10 mouse cellular contexts compared by ENCODE assay signal in genomic region chr13:24604096-24604495, GRCm38 (mm10). TPM values are rescaled to one million over a fixed set of nuclear protein-coding genes. Genes with fewer than 3 reads are reported as not detected.
DNase-seq lines count a peak whose midpoint lies in the region; ATAC-seq and TF ChIP-seq lines count a peak whose summit lies in the region.
"Had no signal": no experiment of that assay in that cellular context is flagged by ENCODE, and none has a peak within 500 bp of the region (broad histone marks: within the 10 kb centered on the region; RNA-seq: fewer than 3 reads in every experiment).

No protein-coding gene starts in this region.

- no peaks in the 10 kb centered on the region for H3K27me3 ChIP-seq in kidney, embryonic 16.5 days (ENCODE audit: insufficient read depth, low read length)
- H3K27me3 ChIP-seq in hindbrain, postnatal 0 days (ENCODE audit: insufficient read depth, low read length) = no peaks in the 10 kb centered on the region
- H3K27me3 ChIP-seq: Patski had no signal

- no peaks in the 10 kb centered on the region for H3K9me3 ChIP-seq in kidney, embryonic 16.5 days (ENCODE audit: low read length)
- no peaks in the 10 kb centered on the region for H3K9me3 ChIP-seq in hindbrain, postnatal 0 days (ENCODE audit: low read length)

- no peak for TF ChIP-seq CTCF in hindbrain, postnatal 0 days (IDR thresholded peaks at IDR 0.05; ENCODE audit: low read depth)

- H3K4me2 ChIP-seq in kidney, embryonic 16.5 days (replicated peaks; ENCODE audit: low read depth, low read length) = peak overlapping the region; percentile 58; the same call in 1 of the 2 replicates
- no peak overlapping the region for H3K4me2 ChIP-seq in hindbrain, postnatal 0 days (ENCODE audit: low read depth, low read length)

- H3K27ac ChIP-seq in kidney, embryonic 16.5 days (ENCODE audit: low read length) = no peak overlapping the region
- H3K27ac ChIP-seq in hindbrain, postnatal 0 days = no peak overlapping the region

- H3K4me1 ChIP-seq in kidney, embryonic 16.5 days (ENCODE audit: insufficient read depth, low read length) = peaks cover 28% of the 10 kb centered on the region
- 0 out of 2 replicates have a peak, but pooled peaks cover 8% of the 10 kb centered on the region for H3K4me1 ChIP-seq in hindbrain, postnatal 0 days (ENCODE audit: insufficient read depth, low read length)

- no peaks in the 10 kb centered on the region for H3K36me3 ChIP-seq in kidney, embryonic 16.5 days (ENCODE audit: insufficient read depth, low read length)
- no peaks in the 10 kb centered on the region for H3K36me3 ChIP-seq in hindbrain, postnatal 0 days (ENCODE audit: insufficient read depth, low read length)

- ATAC-seq in kidney, embryonic 16.5 days (ENCODE audit: low FRiP score, low TSS enrichment) = peak; percentile 9; the same call in 1 of the 2 replicates
- ATAC-seq in hindbrain, postnatal 0 days = peak; percentile 1; the same call in 1 of the 2 replicates
- ATAC-seq: Patski had no signal

- peak; percentile 11 for DNase-seq in embryo, embryonic 10.5 days (ENCODE audit: low spot score)
- no peak for DNase-seq in embryo, embryonic 11 days
- no peak for DNase-seq in kidney, adult 9 months
- DNase-seq in R1 (ENCODE audit: low read depth, low spot score) = peak; percentile 28
- no peak for DNase-seq in hindbrain, postnatal 0 days (ENCODE audit: low spot score)
- no peak for DNase-seq in right cerebral cortex, postnatal 14 days
- DNase-seq in kidney, postnatal 14 days = no peak
- DNase-seq: gastrocnemius, postnatal 14 days had no signal

- no peak overlapping the region for H3K4me3 ChIP-seq in kidney, embryonic 16.5 days (ENCODE audit: low read length)
- H3K4me3 ChIP-seq in hindbrain, postnatal 0 days (ENCODE audit: low read length) = no peak overlapping the region

- 52% methylated on average over 2 of the region's 4 CpGs for WGBS in kidney, embryonic 16.5 days
- 39% methylated on average over 3 of the region's 4 CpGs for WGBS in hindbrain, postnatal 0 days

- H3K9ac ChIP-seq in kidney, embryonic 16.5 days (replicated peaks; ENCODE audit: low read length) = no peak overlapping the region
- H3K9ac ChIP-seq in hindbrain, postnatal 0 days (replicated peaks; ENCODE audit: low read length) = no peak overlapping the region

RNA-seq across cellular contexts. Expression of gene Ripor2, which starts 22.1 kb away (rescaled TPM):
- polyA plus RNA-seq in kidney, embryonic 16.5 days (2015; fragmentation: Nextera tagmentation; extraction: Ambion mirVana) = 2.1 and 2.7 TPM in 2 replicates
- 32.9 and 34.8 TPM in 2 replicates for total RNA-seq in hindbrain, postnatal 0 days (2014; rRNA removed)
- 12.5 and 13.1 TPM in 2 replicates for polyA plus RNA-seq in hindbrain, postnatal 0 days (2015; fragmentation: Nextera tagmentation; extraction: Ambion mirVana)

Comparison
In these comparisons a context has a peak if more than half of its experiments do, and no peak if none do; other contexts are left out.
1. DNase-seq: peak in embryo, embryonic 10.5 days (single experiment) and R1 (single experiment); none in embryo, embryonic 11 days (single experiment), kidney, adult 9 months (single experiment), hindbrain, postnatal 0 days (single experiment), right cerebral cortex, postnatal 14 days (single experiment) and kidney, postnatal 14 days (single experiment).